Mouse (Mus musculus) small intestine, adult 2 months (tissue): ENCODE measurements around the gene Ctsa. TPM values are rescaled to one million over a fixed set of nuclear protein-coding genes. Genes with fewer than 3 reads are reported as not detected.

Experiments used
- H3K27ac ChIP-seq: fragments of 200-500 bp; 2 replicates; pipeline ENCODE4 v1.5.1; 2012; ENCODE audit warnings: low read depth, low read length, control low read depth, inconsistent platforms; ENCODE audit not compliant: insufficient read depth
- H3K27me3 ChIP-seq: fragments of 200-500 bp; 2 replicates; pipeline ENCODE4 v1.6.1; 2012; ENCODE audit warnings: mild to moderate bottlenecking, moderate library complexity, low read length, inconsistent platforms; ENCODE audit not compliant: control insufficient read depth, insufficient read depth
- H3K36me3 ChIP-seq: fragments of 200-500 bp; 2 replicates; pipeline ENCODE4 v1.6.1; 2012; ENCODE audit warnings: mild to moderate bottlenecking, low read length, control low read depth, inconsistent platforms; ENCODE audit not compliant: control insufficient read depth, insufficient read depth
- H3K4me1 ChIP-seq: fragments of 200-500 bp; 2 replicates; pipeline ENCODE4 v1.6.1; 2012; ENCODE audit warnings: low read length, inconsistent platforms, mixed read lengths; ENCODE audit not compliant: control insufficient read depth, insufficient read depth, insufficient read length
- H3K4me3 ChIP-seq: fragments of 200-500 bp; 2 replicates; pipeline ENCODE4 v1.5.1; 2012; ENCODE audit warnings: low read depth, mild to moderate bottlenecking, control low read depth, inconsistent platforms, low read length, moderate library complexity
- CTCF ChIP-seq: fragments of 200-500 bp; IDR thresholded peaks from 2 replicates; pipeline ENCODE4 v1.5.1; 2012; ENCODE audit warnings: low read depth, mild to moderate bottlenecking, control low read depth, inconsistent platforms, low read length, moderate library complexity, mixed read lengths; ENCODE audit not compliant: insufficient replicate concordance, insufficient read length; ENCODE audit errors: extremely low read depth
- POLR2A ChIP-seq: fragments of 200-500 bp; IDR thresholded peaks from 2 replicates; pipeline ENCODE4 v1.6.1; 2012; ENCODE audit warnings: low read depth, mild to moderate bottlenecking, control low read depth, inconsistent platforms, low read length, moderate library complexity
- WGBS: fragments of 180-500 bp; shearing (Covaris S2); methylation state at CpG from one replicate; pipeline ENCODE4 v1.1.7; 2018; 5-methylcytosine and 5-hydroxymethylcytosine counted together
- polyA plus RNA-seq: library from polyadenylated mRNA; depleted of rRNA; stranded (reverse); fragments of >200 nt; gene quantifications from 2 replicates; pipeline ENCODE4 v1.2.3, GENCODE M21; 2012

The Ctsa gene
- polyA plus RNA-seq, 1 experiment, result 235 TPM

DNA sequence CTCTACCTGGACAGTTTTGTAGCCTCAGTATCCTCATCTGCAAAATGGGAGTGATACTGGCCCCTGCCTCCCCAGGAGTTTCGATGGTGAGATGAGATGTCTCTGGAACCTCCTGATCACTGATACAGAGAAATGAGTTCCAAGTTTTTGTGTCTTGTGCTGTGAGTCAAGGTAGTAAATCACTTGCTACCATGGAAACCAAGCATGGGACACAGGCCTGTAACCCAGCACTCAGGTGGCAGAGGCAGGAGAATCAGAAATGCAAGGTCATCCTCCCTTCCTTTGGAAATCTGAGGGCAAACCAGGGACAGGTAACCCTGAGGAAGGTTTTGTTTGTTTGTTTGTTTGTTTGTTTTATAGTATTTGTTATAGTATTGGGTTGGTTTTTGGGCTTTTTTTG, 3.6 kb upstream of the Ctsa start:
- H3K36me3 ChIP-seq, result peaks cover 22% of the 10 kb centered on the region
- H3K4me3 ChIP-seq, result no peak overlapping the region
- no peak overlapping the region for H3K27ac ChIP-seq
- H3K27me3 ChIP-seq, result no peaks in the 10 kb centered on the region
- WGBS, result 92% methylated on average over 1 of the region's 1 CpGs
- peaks cover 5% of the 10 kb centered on the region; the same call in 1 of the 2 replicates for H3K4me1 ChIP-seq
- TF ChIP-seq POLR2A (no peak), CTCF (no peak)

DNA sequence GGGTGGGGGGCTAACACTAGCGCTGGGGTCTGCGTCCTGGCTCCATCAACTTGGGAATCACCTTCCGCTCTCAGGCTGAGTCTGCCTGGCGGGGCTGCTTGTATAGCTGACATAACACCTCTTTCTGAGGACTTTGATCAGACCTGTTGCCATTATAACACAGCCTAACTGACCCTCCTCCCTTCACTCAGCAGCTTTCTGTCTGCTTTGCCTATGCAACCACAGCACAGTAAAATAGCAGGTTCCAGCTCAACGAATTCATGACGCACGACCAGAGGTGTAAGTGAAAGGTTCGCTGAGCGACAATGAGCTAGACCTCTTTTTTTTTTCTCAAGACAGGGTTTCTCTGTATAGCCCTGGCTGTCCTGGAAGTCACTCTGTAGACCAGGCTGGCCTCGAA, 1.6 kb upstream of the Ctsa start:
- WGBS, result 78% methylated on average over 10 of the region's 10 CpGs
- H3K27ac ChIP-seq, result no peak overlapping the region
- no peaks in the 10 kb centered on the region for H3K27me3 ChIP-seq
- TF ChIP-seq CTCF, result no peak
- TF ChIP-seq POLR2A, result no peak
- H3K4me3 ChIP-seq, result no peak overlapping the region
- peaks cover 8% of the 10 kb centered on the region; the same call in 1 of the 2 replicates for H3K36me3 ChIP-seq
- H3K4me1 ChIP-seq, result peaks cover 9% of the 10 kb centered on the region

DNA sequence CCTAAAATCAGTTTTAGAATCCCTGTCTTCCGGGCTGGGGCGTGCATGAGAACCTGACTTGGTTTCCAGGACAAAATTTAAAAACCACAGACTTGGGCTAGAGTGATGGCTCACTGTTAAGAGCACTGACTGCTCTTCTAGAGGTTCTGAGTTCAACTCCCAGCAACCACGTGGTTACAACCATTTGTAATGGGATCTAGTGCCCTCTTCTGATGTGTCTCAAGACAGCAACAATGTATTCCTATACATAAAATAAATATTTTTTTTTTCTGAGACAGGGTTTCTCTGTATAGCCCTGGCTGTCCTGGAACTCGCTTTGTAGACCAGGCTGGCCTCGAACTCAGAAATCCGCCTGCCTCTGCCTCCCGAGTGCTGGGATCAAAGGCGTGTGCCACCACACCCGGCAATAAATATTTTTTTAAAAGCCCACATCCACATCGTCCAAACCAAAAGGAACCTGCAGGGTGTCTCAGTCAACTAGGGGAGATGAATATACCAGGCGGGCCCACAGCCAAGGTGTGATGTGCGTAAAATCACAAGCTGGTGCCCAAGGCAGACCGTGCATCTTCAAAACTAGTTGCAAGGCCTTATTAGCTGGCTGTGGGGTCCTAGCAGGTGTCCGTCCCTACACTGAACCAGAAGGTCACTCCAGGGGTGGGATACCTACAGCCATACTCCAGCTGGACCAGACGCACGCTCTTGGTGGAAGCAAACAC, 483 bp upstream of the Ctsa start:
- Histone ChIP-seq H3K4me1 (peaks cover 9% of the 10 kb centered on the region), H3K27ac (no peak overlapping the region), H3K27me3 (no peaks in the 10 kb centered on the region), H3K4me3 (peak overlapping the region; percentile 85), H3K36me3 (peaks cover 13% of the 10 kb centered on the region)
- TF ChIP-seq CTCF, result no peak
- TF ChIP-seq POLR2A, result no peak
- 42% methylated on average over 16 of the region's 16 CpGs for WGBS

DNA sequence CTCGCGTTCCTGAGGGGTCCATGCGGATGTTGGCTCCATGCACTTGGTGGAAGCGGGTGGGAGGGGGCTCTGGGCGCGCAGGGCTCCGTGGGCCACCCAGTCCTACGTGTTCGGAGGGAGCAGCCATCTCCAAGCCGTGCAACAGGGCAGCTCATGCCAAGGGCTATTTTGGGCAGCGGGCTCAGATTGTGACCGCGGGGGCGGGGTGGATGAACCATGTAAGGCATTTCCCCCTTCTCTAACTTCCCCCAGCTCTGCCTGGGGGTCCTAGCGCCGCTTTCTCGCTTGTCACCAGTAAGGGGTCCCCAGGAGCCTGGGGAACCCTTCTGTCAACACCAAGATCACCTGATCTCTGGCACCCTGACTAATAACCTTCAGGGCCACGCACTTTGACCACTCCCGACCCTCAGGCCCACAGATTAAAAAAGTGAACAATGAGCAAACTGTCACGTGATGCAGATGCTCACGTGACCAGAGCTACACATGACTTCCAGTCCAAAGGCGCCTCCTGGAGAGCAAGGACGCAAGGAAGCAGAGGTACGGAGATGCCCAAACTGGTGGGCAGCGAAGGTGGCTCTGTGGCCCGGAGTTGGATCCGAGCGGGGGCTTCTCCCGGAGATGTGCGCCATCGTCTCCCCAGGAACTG, 764 bp downstream of the Ctsa start, which contains the start of gene Neurl2:
Gene Neurl2, minus strand, starts transcription at position 143 of the 646 bp plus-strand sequence.
- peak; percentile 69 for TF ChIP-seq POLR2A
- TF ChIP-seq CTCF, result 0 out of 2 replicates have a peak, but pooled peaks have one; percentile 6
- under 1% methylated on average over 31 of the region's 31 CpGs for WGBS
- peaks cover 9% of the 10 kb centered on the region for H3K4me1 ChIP-seq
- no peaks in the 10 kb centered on the region for H3K27me3 ChIP-seq
- peak within 1 kb of the TSS; percentile 67 for H3K27ac ChIP-seq
- peak within 1 kb of the TSS; percentile 85 for H3K4me3 ChIP-seq
- H3K36me3 ChIP-seq, result peaks cover 20% of the 10 kb centered on the region

DNA sequence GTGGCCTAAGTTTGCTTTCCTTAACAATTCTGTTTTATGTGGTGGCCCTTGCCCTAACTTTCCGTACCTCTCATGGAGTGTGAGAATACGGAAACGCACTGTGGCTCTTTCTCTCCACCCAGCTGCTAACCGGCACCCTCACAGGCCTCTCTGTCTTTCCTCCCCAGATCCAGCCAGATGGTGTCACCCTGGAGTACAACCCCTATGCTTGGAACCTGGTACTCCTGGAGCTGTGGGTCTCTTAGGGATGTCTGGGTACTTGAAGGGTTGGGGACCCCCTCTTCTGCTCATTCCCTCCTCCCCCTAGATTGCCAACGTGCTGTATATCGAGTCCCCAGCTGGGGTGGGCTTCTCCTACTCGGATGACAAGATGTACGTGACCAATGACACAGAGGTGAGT, 1.9 kb downstream of the Ctsa start:
- 37% methylated on average over 8 of the region's 8 CpGs for WGBS
- Histone ChIP-seq H3K36me3 (peaks cover 30% of the 10 kb centered on the region), H3K4me3 (peak overlapping the region; percentile 85), H3K27me3 (no peaks in the 10 kb centered on the region), H3K4me1 (peaks cover 9% of the 10 kb centered on the region), H3K27ac (peak overlapping the region; percentile 67; the same call in 1 of the 2 replicates)
- TF ChIP-seq CTCF (peak; percentile 18; the same call in 1 of the 2 replicates), POLR2A (no peak)

DNA sequence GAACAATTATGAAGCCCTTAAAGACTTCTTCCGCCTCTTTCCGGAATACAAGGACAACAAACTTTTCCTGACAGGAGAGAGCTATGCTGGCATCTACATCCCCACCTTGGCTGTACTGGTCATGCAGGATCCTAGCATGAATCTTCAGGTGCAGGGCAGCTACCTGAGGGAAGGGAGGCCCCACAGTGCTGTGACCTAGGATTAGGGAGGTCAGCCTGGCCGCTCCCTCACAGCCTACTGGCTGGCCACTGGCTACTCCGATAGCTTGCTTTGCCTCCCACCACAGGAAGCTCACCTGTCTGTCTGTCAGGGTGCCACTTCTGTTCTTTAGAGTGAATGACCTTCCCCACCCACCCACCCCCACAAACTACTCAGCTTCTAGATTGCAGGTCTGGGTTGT, 2.5 kb downstream of the Ctsa start:
- Histone ChIP-seq H3K36me3 (peaks cover 36% of the 10 kb centered on the region), H3K27me3 (no peaks in the 10 kb centered on the region), H3K27ac (no peak overlapping the region), H3K4me3 (no peak overlapping the region), H3K4me1 (peaks cover 9% of the 10 kb centered on the region)
- TF ChIP-seq POLR2A (no peak), CTCF (no peak)
- 96% methylated on average over 4 of the region's 4 CpGs for WGBS

DNA sequence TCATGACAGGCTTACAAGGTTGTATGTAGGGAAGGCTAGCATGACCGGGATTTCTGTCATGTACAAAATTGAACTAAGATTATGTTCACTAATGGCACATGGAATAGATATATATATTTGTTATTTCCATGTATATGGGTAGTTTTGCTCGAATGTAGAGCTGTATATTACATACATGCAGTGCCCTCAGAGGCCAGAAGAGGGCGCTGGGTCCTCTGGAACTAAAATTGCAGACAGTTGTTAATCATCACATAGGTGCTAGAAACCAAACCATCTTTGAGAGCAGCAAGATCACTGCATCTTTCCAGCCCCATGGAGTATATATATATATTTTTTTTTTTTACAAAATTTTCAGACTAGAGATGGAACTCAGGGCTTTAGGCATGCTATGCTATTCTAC, 13.1 kb downstream of the Ctsa start:
- Histone ChIP-seq H3K27ac (no peak overlapping the region), H3K27me3 (no peaks in the 10 kb centered on the region), H3K4me3 (no peak overlapping the region), H3K4me1 (no peaks in the 10 kb centered on the region), H3K36me3 (no peaks in the 10 kb centered on the region)
- 53% methylated on average over 3 of the region's 3 CpGs for WGBS
- TF ChIP-seq CTCF, result peak; percentile 28; the same call in 1 of the 2 replicates
- TF ChIP-seq POLR2A, result no peak
